8 mouse cellular contexts compared by ENCODE assay signal in genomic region chr8:105326141-105326672, GRCm38 (mm10). TPM values are rescaled to one million over a fixed set of nuclear protein-coding genes. Genes with fewer than 3 reads are reported as not detected.
DNase-seq lines count a peak whose midpoint lies in the region; ATAC-seq lines count a peak whose summit lies in the region.

Gene Lrrc29, minus strand, starts transcription at chr8:105326278.
Gene Tmem208, plus strand, starts transcription at chr8:105326354.

- DNase-seq in 3134 (ENCODE audit: extremely low read depth, insufficient read length, low spot score): peak; percentile 90
- DNase-seq in adrenal gland, postnatal 25 days: peak; percentile 96
- DNase-seq in embryonic facial prominence, embryonic 11.5 days (ENCODE audit: low spot score): peak; percentile 97
- DNase-seq in kidney, adult 11 months: peak; percentile 95
- peak; percentile 97 for DNase-seq in limb, embryonic 10.5 days (ENCODE audit: low spot score)
- DNase-seq in skeletal muscle tissue, adult 2 months (ENCODE audit: low read depth, low spot score): peak; percentile 92

- H3K9me3 ChIP-seq in embryonic facial prominence, embryonic 11.5 days (replicated peaks; ENCODE audit: control insufficient read depth, low read length): no peaks in the 10 kb centered on the region
- no peaks in the 10 kb centered on the region for H3K9me3 ChIP-seq in limb, embryonic 10.5 days (replicated peaks)
- no peaks in the 10 kb centered on the region for H3K9me3 ChIP-seq in midbrain, embryonic 12.5 days

- peak within 1 kb of the TSS; percentile 78 for H3K9ac ChIP-seq in embryonic facial prominence, embryonic 11.5 days (replicated peaks; ENCODE audit: low read length)
- H3K9ac ChIP-seq in midbrain, embryonic 12.5 days (replicated peaks): peak within 1 kb of the TSS; percentile 74

- peak; percentile 90 for ATAC-seq in embryonic facial prominence, embryonic 11.5 days (replicated peaks; ENCODE audit: insufficient number of reproducible peaks, low FRiP score, low TSS enrichment, low read depth)
- ATAC-seq in granulocyte monocyte progenitor cell, adult 5-6 weeks (replicated peaks; ENCODE audit: poor library complexity, severe bottlenecking): peak; percentile 94
- peak; percentile 93 for ATAC-seq in midbrain, embryonic 12.5 days (ENCODE audit: low FRiP score, low read depth)

- WGBS in embryonic facial prominence, embryonic 11.5 days: 0% methylated on average over 36 of the region's 36 CpGs
- WGBS in limb, embryonic 10.5 days: under 1% methylated on average over 36 of the region's 36 CpGs
- 0% methylated on average over 36 of the region's 36 CpGs for WGBS in midbrain, embryonic 12.5 days

- peaks cover 15% of the 10 kb centered on the region for H3K36me3 ChIP-seq in embryonic facial prominence, embryonic 11.5 days (replicated peaks; ENCODE audit: control insufficient read depth, insufficient read depth, low read depth, low read length)
- H3K36me3 ChIP-seq in limb, embryonic 10.5 days: peaks cover 51% of the 10 kb centered on the region
- H3K36me3 ChIP-seq in midbrain, embryonic 12.5 days: peaks cover 46% of the 10 kb centered on the region

- H3K27ac ChIP-seq in embryonic facial prominence, embryonic 11.5 days (replicated peaks; ENCODE audit: low read depth, low read length): peak within 1 kb of the TSS; percentile 52
- peak within 1 kb of the TSS; percentile 84 for H3K27ac ChIP-seq in limb, embryonic 10.5 days
- H3K27ac ChIP-seq in midbrain, embryonic 12.5 days (replicated peaks): peak within 1 kb of the TSS; percentile 71

- peaks cover 2% of the 10 kb centered on the region; the same call in 1 of the 2 replicates for H3K4me1 ChIP-seq in embryonic facial prominence, embryonic 11.5 days (ENCODE audit: control insufficient read depth, insufficient read depth, low read length)
- H3K4me1 ChIP-seq in limb, embryonic 10.5 days: peaks cover 18% of the 10 kb centered on the region
- peaks cover 20% of the 10 kb centered on the region for H3K4me1 ChIP-seq in midbrain, embryonic 12.5 days

- peak within 1 kb of the TSS; percentile 84 for H3K4me2 ChIP-seq in embryonic facial prominence, embryonic 11.5 days (ENCODE audit: low read depth, low read length)
- H3K4me2 ChIP-seq in midbrain, embryonic 12.5 days (replicated peaks): peak within 1 kb of the TSS; percentile 86

- H3K27me3 ChIP-seq in embryonic facial prominence, embryonic 11.5 days (ENCODE audit: control insufficient read depth, insufficient read depth, low read length): no peaks in the 10 kb centered on the region
- H3K27me3 ChIP-seq in limb, embryonic 10.5 days (ENCODE audit: low read depth, poor library complexity, severe bottlenecking): no peaks in the 10 kb centered on the region
- H3K27me3 ChIP-seq in midbrain, embryonic 12.5 days: no peaks in the 10 kb centered on the region

- H3K4me3 ChIP-seq in embryonic facial prominence, embryonic 11.5 days (ENCODE audit: low read depth, low read length): peak within 1 kb of the TSS; percentile 70
- H3K4me3 ChIP-seq in limb, embryonic 10.5 days: peak within 1 kb of the TSS; percentile 75
- H3K4me3 ChIP-seq in midbrain, embryonic 12.5 days: peak within 1 kb of the TSS; percentile 83

RNA-seq across cellular contexts. Expression of gene Lrrc29, which starts in this region (rescaled TPM):
- 4.9 and 7.4 TPM in 2 replicates for total RNA-seq in adrenal gland, postnatal 25 days (2021)
- 0.83 and 0.98 TPM in 2 replicates for polyA plus RNA-seq in embryonic facial prominence, embryonic 11.5 days (2014; fragmentation: Nextera tagmentation; extraction: Ambion mirVana)
- total RNA-seq in granulocyte monocyte progenitor cell, adult 5-6 weeks (2014; fragmentation: Nextera tagmentation): 5.2 and 5.3 TPM in 2 replicates
- total RNA-seq in granulocyte monocyte progenitor cell, adult 5-6 weeks (2017): 2.0 and 2.3 TPM in 2 replicates
- 1.4 TPM in 2 replicates for polyA plus RNA-seq in limb, embryonic 10.5 days (2016; fragmentation: Nextera tagmentation; extraction: Ambion mirVana)
- 1.2 and 1.3 TPM in 2 replicates for polyA plus RNA-seq in midbrain, embryonic 12.5 days (2016; fragmentation: Nextera tagmentation; extraction: Ambion mirVana)

RNA-seq across cellular contexts. Expression of gene Tmem208, which starts in this region (rescaled TPM):
- 61.4 and 66.9 TPM in 2 replicates for total RNA-seq in adrenal gland, postnatal 25 days (2021)
- polyA plus RNA-seq in embryonic facial prominence, embryonic 11.5 days (2014; fragmentation: Nextera tagmentation; extraction: Ambion mirVana): 91.7 and 99.6 TPM in 2 replicates
- total RNA-seq in granulocyte monocyte progenitor cell, adult 5-6 weeks (2014; fragmentation: Nextera tagmentation): 82.8 and 106 TPM in 2 replicates
- total RNA-seq in granulocyte monocyte progenitor cell, adult 5-6 weeks (2017): 37.1 and 64.8 TPM in 2 replicates
- polyA plus RNA-seq in limb, embryonic 10.5 days (2016; fragmentation: Nextera tagmentation; extraction: Ambion mirVana): 102 and 105 TPM in 2 replicates
- 93.7 and 96.8 TPM in 2 replicates for polyA plus RNA-seq in midbrain, embryonic 12.5 days (2016; fragmentation: Nextera tagmentation; extraction: Ambion mirVana)

Comparison
In these comparisons a context has a peak if more than half of its experiments do, and no peak if none do; other contexts are left out.
1. Peak in every context shown above with its lines: DNase-seq, ATAC-seq, H3K4me3 ChIP-seq and H3K27ac ChIP-seq.